Mouse (Mus musculus): ENCODE measurements at regions not wholly inside any gene's neighbourhood (a gene's known extent, or its start where the extent isn't known, plus 50 kb on each side); places are given as distances from the start of the nearest gene placed in this dataset.
"Not testable (repeated sequence)": the region's sequence is repeated elsewhere in the genome, so short reads cannot be mapped to it uniquely, and the experiment has no call there.

DNA sequence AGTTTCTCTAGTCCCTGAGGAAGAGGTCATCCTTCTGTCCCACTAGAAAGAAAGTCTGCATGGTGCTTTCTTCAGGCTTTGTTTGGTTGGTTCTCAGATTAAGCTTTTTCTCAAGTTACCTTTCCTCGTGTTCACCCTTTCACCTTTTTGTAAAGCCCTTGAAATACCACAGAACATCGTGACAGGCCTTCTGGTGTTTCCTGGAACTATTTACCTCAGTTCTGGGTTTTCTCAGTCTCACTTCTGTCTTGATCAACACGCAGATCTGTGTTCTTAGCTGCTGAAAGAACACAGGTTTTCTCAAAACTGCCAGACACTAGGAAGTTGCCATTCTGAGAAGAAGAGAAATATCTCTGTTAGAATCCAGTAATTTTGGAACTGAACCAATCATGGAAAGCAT lies 255.8 kb downstream of the Nfkbiz start:
- CTCF ChIA-PET: no interaction called here

DNA sequence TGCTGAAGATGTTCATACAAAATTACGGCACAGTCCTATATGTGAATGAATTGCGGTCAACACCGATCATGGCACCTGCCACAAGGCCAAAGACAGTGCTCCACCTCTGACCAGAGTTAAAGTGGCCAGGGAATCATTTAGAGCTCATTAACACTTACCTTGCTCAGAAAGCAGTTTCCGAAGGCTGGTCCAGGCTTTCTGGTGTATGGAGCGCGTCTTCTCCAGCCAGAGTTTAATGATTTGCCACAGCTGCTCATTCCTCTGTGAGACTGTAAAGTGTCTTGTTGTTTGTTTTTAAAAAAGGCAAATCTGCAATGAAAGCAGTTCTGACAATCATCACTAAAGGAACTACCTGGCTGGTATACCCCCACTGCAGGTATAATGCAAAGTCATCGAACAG lies 256.7 kb downstream of the Nfkbiz start:
- CTCF ChIA-PET: no interaction called here

DNA sequence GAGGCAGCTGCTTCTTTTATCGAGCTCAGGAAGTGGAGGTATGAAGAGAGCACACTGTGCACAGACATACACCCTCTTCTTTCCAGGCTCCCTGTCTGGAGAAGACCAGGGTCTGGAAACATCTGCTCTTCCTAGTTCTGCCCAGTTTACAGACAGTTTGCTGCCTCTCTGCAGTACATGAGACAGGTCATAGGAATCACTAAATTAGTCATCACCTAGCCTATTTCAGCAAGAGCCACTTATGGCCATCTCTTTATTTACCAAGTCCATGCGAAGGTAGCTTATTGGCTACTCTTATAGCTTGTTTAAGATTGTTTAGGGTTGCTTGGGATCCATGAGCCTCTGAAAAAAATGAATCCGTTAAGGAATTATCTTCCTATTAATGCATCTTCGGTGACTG lies 257.9 kb downstream of the Nfkbiz start:
- CTCF ChIA-PET: no interaction called here

DNA sequence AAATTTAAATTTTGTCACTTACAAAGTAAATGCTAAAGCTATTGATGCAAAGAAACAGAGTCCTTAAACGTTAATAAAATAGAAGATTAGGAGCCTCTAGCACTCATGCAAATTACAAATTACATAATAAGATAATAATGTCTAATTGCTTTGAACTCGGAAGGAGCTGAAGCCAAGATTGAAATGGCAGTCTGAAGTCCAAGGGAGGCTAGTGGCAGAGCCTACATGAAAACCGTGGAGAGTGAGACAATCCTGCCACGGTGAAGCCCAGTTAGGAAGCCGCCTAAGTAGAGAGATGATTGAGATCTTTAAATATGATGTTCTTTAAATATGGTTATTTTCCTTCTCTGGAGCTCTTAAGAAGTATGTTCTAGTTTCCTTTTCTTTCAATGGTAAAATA lies 260.0 kb downstream of the Nfkbiz start:
- CTCF ChIA-PET: interaction anchor here (0.6 kb wide), 1 partner anchor 71 kb away, joined by 4 read pairs; no protein-coding TSS in a partner anchor

DNA sequence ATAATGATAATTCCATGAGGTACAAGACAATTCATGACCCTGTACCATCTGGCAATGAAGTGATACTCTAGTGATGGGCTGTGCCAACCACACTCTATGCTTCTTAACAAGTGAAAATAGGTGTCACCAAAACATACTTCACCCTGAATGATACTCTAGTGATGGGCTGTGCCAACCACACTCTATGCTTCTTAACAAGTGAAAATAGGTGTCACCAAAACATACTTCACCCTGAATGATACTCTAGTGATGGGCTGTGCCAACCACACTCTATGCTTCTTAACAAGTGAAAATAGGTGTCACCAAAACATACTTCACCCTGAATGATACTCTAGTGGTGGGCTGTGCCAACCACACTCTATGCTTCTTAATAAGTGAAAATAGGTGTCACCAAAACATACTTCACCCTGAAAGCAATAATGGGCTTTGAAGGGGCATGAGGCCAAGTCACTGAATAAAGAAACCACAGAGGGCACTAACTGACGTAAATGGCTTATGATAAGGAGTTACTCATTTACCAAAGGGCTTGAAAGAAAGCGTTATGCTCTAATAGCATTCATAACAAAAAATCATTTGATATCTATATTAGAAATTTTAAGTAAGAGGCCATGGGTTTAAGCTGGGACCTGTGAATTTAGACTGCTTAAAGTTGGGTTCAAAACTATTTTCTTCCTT lies 263.0 kb downstream of the Nfkbiz start:
- CTCF ChIA-PET: not testable (repeated sequence)

DNA sequence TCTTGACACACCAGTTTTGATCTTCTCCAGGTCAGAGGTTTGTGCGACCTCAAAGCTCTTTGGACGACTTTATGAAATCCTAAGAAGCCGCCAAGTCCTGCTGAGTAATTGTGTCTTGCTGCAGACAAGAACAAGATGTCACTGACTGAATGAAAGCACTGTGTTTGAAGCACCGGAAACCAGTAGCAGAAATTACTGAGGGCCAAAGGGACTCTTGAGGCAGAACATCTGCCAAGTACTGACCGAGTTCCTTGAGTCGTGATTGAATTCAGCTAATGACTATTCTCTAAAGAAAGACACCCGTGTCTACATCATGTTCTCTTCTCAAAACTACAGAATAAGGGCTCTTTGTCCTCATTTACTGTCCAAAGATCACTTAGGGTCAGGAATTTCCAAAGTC lies 267.6 kb downstream of the Nfkbiz start:
- CTCF ChIA-PET: no interaction called here

DNA sequence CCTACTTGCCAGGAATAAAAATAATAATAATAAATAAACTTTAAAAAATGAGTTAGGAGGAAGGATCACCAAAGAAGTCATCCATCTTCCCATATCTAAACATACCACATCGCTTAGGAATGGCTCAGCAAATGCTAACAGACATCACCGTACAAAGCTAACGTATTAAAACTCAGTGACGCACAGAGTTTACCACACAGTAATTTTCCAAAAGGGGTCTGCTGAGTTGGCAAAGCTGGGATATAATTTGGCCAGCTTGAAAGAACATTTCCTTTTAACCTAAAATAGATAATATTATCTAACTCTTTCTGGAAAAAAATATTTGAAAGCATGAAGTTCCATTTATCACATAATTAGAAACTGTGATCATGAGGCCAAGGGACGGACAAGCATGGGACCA lies 268.6 kb downstream of the Nfkbiz start:
- CTCF ChIA-PET: no interaction called here

DNA sequence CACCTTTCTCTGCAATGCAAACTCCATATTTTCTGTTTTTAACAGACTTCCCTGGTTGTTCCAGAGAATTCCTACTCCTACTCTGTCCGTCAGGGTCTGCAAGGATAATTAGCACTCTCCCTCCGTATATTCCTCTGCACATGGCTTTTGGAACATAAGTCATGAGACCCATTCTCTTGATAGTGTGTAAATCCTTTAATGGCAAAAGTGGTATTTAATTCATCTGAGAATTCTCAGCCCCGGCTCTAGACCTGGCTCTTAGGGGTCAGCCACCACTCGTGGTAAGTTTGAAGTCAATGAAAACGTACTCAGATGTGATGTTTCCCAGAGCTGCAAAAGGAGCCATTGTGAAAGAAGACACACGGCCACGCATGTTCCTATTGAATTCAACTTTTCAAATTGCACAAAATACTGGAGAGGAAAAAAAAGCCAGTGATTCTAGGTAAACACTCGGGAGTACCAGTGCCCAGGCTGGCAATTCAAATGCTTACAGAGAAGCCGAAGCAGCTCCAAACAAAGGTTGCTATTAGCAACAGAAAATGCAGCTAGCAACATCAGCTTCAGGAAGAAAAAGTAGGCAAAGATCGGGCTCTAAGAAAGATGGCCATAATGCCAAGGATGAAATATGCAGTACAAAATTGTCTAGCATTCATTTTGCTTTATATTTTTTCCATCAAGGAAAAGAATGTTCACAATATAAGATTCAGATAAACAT lies 258.2 kb upstream of the Zpld1 start:
- CTCF ChIA-PET: no interaction called here

DNA sequence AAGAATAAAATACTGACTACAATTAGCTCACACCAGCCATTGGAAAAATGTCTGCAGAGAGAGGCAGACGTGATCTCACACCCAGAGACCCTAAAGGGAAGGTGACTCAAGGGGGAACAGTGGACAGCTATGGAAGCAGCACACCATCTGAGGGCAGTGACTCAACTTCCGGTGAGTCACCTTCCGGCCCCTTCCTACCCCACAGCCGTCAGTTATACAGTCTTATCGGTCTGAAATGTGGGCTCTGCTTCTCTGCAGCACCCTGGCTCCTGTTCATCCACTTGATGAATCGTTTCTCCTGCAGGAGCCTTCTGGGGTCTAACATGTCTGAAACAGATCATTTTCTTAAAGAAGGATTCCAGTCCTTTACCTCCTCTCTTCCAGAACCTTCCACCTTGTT lies 257.4 kb upstream of the Zpld1 start:
- CTCF ChIA-PET: no interaction called here

DNA sequence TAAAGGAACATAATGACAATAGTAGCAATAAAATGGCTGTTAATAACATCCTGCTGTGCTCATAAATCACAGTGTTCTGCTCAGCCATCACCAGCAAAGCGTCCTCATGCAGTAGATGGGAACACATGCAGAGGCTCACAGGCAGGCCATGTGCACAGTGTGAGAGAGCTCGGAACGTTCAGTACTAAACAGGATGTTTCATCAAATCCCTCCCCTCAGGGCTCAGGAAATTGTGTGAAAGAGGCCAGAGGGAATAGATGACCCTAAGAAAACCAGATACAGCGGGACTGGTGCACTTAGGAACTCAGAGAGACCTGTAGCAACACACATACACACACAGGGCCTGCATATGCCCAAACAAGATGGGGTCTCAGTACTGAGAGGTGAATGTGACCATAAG lies 256.1 kb upstream of the Zpld1 start:
- CTCF ChIA-PET: no interaction called here

DNA sequence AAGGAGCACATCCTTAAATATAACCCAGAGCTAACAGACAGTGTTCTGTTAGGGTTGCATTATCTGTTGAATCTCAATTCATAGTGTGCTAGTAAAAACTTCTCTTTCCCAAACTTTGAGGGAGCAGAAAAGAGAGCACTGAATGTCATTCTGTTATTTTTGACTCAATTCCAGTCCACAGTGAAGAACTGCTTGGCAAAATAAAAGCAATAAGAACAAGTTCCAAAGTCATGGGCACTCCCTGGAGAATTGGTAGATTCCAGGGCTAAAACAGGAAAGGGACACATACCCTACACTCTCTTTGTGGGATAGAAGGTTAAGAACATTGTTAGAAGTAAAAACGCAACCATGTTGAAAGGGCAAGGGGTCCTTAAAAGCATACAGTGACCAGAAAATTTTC lies 253.6 kb upstream of the Zpld1 start:
- CTCF ChIA-PET: no interaction called here

DNA sequence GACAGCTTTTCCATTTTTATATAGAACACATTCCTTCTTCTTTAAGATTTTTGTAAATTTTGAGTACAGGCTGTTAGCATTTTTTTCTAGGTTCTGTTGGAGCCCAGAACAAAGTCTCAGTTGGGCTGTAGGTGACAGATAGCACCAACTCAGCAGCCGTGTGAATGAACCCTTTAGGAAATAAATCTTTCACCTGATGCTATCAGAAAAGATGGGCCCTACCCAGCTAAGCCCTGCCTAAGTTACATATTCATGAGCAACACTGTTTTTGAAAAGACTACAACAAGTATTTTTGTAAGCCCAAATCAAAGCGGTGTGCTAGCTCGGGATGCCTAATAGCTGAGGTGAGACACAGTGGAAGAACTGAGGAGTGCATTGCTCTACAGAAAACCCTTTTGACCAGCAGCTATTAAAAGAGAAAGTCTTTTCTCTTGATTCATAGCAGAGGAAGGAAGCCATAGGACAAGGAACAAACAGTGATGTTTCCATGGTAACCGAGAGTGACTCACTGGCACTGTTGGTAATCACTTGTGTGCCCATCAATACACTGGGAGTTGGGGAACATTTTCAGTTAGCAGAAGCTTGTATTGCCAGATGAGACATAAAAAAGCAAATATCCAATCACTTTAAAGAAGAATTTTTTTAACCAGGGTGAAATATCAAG lies 253.0 kb upstream of the Zpld1 start:
- CTCF ChIA-PET: no interaction called here

DNA sequence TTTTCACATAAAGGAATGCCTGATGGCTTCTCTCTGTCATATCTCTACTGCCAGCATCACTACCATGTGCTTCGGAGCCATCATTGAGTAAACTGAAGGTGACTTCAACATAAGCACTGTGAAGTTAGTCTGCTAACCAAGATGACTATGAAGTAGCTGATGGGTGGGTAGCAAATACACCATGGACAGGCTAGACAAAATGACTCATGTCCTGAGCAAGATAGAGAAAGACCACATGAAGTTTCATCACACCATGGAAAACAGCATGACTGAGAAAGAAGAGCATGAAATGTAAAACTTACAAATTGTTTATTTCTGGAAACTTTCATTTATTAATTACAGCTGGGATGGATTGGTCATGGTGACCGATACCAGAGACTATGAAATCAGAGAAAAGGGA lies 249.3 kb upstream of the Zpld1 start:
- CTCF ChIA-PET: no interaction called here

DNA sequence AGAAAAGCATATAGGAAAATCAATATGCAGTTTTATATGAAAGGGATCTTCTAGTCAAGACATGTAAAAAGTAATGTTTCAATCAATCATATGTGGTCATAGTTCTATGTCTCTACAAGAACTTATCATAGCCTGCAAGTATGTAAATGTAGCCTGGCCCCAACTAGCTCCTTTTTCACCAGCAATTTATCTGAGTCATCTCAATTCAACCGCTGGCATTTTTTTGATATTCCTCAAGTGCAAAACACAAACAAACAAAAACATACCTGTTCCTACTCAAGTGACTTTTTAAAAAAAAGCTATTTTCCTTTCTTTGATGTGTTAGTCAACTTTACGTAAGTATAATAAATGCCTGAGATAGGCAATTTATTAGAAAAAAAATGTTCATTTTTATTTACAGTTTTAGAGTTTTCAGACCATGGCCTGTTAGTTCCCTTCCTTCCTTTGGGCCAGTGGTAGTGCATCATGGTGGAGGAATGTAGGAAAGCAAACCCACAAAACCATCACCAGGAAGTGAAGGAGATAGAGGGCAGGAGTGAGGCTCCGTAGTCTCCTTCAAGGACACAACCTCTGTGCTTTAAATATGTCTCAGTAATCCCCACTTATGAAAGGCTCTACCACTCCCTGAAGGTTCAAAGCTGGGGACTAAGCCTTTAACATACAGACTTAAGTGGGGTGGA lies 242.7 kb upstream of the Zpld1 start:
- CTCF ChIA-PET: no interaction called here

DNA sequence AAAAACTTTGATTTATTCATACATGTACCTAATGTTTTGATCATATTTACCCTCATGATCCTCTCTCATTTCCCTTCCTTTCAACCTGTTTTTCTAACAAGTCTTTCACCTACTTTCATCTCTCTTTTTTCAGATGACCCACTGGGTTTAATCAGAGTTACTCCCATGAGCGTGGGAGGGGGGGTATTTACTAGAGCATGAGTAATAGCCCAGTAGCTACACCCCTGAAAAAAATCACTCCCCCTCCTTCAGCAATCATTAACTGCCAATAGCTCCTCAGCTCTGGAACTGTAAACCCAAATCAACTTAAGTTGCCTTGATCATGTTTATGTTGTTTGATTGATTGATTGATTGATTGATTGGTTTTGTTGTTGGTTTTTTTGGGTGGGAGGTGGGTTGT lies 241.4 kb upstream of the Zpld1 start:
- CTCF ChIA-PET: no interaction called here

DNA sequence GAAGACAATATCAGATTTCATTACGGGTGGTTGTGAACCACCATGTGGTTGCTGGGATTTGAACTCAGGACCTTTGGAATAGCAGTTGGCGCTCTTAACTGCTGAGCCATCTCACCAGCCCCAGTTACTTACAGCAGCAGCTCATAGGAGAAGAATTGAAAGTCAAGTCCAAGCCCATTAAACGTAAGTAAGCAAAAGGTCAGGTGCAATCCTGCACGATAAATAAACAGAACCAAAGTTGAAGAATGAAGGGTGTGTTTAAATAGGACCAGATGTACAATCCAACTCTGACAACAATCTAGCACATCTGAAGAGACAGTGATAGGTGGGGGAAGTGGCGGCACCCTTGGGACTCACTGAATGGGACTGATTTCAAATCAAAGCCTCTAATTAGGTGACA lies 239.8 kb upstream of the Zpld1 start:
- CTCF ChIA-PET: interaction anchor here (0.7 kb wide), 1 partner anchor 84 kb away, joined by 4 read pairs; no protein-coding TSS in a partner anchor

DNA sequence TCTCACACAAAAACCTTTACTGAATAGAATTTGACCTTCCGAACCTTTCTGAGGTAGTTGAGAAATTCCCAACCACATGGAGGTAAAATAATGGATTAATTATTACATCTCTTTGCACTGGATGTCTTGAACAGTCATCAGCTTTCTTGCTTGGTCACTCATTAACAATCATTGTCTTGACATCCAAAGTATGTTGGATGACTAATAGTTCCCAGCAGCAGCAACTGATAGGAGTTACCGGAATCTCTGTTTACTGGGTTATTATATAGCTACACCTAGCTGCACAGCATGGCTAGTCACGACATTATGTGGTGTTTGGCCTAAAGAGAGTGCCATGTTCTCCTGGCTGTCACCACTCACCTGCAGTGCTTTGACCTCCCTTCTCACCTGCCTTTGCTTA lies 234.9 kb upstream of the Zpld1 start:
- CTCF ChIA-PET: no interaction called here

DNA sequence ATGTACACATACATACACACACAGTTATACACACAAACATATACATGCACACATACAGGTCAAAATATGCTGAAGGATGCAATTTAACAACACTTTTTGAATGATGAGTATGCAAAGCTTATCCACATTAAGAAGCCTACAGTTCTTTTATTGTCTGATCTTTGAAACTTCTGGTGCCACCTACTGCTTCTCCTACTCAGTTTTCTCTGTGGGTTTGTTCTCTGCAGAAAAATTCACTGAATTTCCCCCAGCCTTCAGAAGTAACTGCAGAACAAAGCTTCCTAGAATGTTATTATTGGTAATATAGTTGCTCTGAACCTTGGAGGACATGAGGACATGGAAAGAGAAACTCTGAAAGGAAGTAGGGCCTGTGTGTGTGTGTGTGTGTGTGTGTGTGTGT lies 233.1 kb upstream of the Zpld1 start:
- CTCF ChIA-PET: no interaction called here

DNA sequence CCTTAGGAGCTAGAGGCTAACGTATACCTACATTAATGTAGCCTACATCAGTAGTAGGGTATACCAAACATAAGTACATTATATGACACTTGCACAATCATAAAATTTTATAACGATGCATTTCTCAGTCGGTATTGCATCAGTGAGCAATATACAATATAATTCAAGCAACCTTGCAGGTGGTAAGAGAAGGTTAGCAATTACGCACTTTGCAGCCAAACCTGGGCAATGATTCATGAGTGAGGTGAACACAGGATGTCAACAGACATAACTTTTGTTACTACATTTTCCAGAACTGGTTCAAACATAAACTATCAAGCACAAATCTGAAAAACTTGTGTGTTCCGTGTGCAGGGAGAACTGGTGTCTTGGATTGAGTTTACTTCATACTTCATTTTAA lies 229.9 kb upstream of the Zpld1 start:
- CTCF ChIA-PET: no interaction called here

DNA sequence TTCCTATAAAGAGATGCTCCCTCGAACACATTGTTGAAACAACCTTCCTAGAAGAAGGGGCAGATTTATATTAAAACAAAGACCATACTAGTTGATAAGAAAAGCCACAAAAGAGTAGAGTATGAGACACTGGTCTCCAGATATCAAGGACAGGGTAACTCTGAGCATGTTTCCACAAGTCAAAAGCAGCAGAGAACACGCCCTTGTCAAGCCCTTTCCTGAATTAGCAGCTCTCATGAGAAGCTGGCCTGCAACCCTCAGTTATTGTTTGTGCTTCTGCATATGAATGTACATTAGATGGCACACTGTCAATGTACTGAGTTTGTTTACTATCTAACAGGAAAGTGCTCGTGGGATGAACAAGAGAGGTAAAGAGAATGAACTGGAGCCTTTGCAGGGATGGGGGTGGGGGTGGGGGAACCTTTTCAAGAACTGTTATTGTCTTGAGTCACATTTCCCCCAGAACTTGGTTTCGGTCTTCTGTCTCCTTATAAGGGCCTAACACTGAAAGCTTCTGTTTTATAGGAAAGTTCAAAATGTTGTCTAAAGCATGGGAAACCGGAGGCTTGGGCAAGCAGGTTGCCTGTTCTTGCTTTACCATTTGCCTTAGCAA lies 228.6 kb upstream of the Zpld1 start:
- CTCF ChIA-PET: no interaction called here

DNA sequence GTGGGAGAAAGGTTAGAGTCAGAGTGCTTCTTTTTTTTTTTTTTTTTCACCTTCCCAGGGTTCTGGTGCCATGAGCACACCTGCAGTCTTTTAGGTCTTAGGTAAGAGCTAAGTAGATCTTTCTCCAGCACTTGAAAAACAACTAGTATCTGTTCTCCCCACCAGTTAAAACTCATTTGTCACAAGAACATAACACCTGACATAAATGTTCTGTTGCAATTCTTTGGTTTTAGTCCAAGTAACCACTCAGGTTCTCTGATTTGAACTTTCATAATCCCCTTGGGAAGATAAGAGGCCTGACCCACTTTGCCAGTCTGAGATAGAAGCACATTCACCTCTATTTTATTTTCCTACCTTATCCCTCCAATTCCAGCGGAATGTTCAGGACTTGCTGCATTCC lies 225.5 kb upstream of the Zpld1 start:
- CTCF ChIA-PET: interaction anchor here (0.6 kb wide), 2 partner anchors 24 to 333 kb away, joined by 3 to 5 read pairs; no protein-coding TSS in a partner anchor

DNA sequence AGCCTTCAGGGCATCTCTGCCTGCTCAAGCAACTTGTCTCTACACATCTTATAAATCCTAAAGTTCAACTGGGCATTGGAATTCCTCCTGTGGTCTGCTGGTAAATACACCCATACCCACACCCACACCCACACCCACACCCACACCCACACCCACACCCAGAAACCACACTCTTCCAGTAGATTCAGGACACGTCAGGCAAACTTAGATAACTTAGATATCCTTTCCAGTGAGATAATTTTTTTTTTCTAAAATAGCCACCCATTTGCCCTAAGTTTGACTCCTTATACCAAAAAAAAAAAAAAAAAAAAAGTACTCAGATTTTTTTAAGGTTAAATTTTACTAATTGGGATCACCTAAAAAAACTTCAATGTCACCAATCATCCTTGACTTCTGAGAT lies 224.5 kb upstream of the Zpld1 start:
- CTCF ChIA-PET: no interaction called here

Data from spleen, embryonic (tissue).